Mouse (Mus musculus) embryonic facial prominence, embryonic 14.5 days (tissue): ENCODE measurements around the gene Zfp182. TPM values are rescaled to one million over a fixed set of nuclear protein-coding genes. Genes with fewer than 3 reads are reported as not detected.

Experiments
- ATAC-seq: fragments of 200-750 bp; cut with Nextera tagmentation; 2 replicates; pipeline ENCODE4 v1.8.0; 2017; ENCODE audit warnings: low read depth, moderate number of reproducible peaks, moderate TSS enrichment
- DNase-seq: peaks from one replicate; pipeline ENCODE4 v3.0.0-alpha.2; 2015; ENCODE audit warnings: low spot score
- H3K27ac ChIP-seq: fragments of 300-500 bp; sonication (generic); replicated peaks from 2 replicates; pipeline ENCODE4 v1.5.1; 2014; ENCODE audit warnings: low read depth, mild to moderate bottlenecking, low read length, moderate library complexity
- H3K27me3 ChIP-seq: fragments of 300-500 bp; sonication (generic); replicated peaks from 2 replicates; pipeline ENCODE4 v1.6.1; 2014; ENCODE audit warnings: low read length; ENCODE audit not compliant: control insufficient read depth, insufficient read depth
- H3K36me3 ChIP-seq: fragments of 300-500 bp; sonication (generic); 2 replicates; pipeline ENCODE4 v1.6.1; 2014; ENCODE audit warnings: low read length, mixed read lengths; ENCODE audit not compliant: control insufficient read depth, insufficient read depth
- H3K4me1 ChIP-seq: fragments of 300-500 bp; sonication (generic); 2 replicates; pipeline ENCODE4 v1.6.1; 2014; ENCODE audit warnings: antibody characterized with exemption, low read length; ENCODE audit not compliant: control insufficient read depth, insufficient read depth
- H3K4me2 ChIP-seq: fragments of 300-500 bp; sonication (generic); 2 replicates; pipeline ENCODE4 v1.6.1; 2014; ENCODE audit warnings: low read depth, mild to moderate bottlenecking, low read length, moderate library complexity, mixed read lengths
- H3K4me3 ChIP-seq: fragments of 300-500 bp; sonication (generic); 2 replicates; pipeline ENCODE4 v1.5.1; 2014; ENCODE audit warnings: low read depth, mild to moderate bottlenecking, low read length
- H3K9ac ChIP-seq: fragments of 300-500 bp; sonication (generic); 2 replicates; pipeline ENCODE4 v1.6.1; 2014; ENCODE audit warnings: low read depth, mild to moderate bottlenecking, low read length, moderate library complexity, mixed read lengths
- H3K9me3 ChIP-seq: fragments of 300-500 bp; sonication (generic); 2 replicates; pipeline ENCODE4 v1.6.1; 2016; ENCODE audit warnings: low read length; ENCODE audit not compliant: control insufficient read depth
- WGBS: fragments of 180-500 bp; shearing (Covaris S2); extraction: QIAGEN DNeasy Blood & Tissue Kit; methylation state at CpG from one replicate; pipeline ENCODE4 v1.1.7; 2014; 5-methylcytosine and 5-hydroxymethylcytosine counted together
- polyA plus RNA-seq: library from polyadenylated mRNA; unstranded; fragments of >200 nt; fragmentation: Nextera tagmentation; extraction: Ambion mirVana; gene quantifications from 2 replicates; pipeline ENCODE4 v1.2.1, GENCODE M21; 2014

The Zfp182 gene
- 5.7 TPM in 2 replicates for polyA plus RNA-seq

GRCm38 (mm10) chrX:21061866-21062543 lies at the start of gene Zfp182:
Gene Zfp182, minus strand, starts transcription at chrX:21062316.
- ATAC-seq (peak; percentile 97), DNase-seq (peak; percentile 92)
- WGBS = 19% methylated on average over 25 of the region's 25 CpGs
- Histone ChIP-seq H3K27ac (peak within 1 kb of the TSS; percentile 44), H3K4me2 (peak within 1 kb of the TSS; percentile 53), H3K9ac (peak within 1 kb of the TSS; percentile 69), H3K36me3 (no peaks in the 10 kb centered on the region), H3K4me3 (peak within 1 kb of the TSS; percentile 51), H3K4me1 (no peaks in the 10 kb centered on the region), H3K27me3 (no peaks in the 10 kb centered on the region), H3K9me3 (no peaks in the 10 kb centered on the region)

DNA sequence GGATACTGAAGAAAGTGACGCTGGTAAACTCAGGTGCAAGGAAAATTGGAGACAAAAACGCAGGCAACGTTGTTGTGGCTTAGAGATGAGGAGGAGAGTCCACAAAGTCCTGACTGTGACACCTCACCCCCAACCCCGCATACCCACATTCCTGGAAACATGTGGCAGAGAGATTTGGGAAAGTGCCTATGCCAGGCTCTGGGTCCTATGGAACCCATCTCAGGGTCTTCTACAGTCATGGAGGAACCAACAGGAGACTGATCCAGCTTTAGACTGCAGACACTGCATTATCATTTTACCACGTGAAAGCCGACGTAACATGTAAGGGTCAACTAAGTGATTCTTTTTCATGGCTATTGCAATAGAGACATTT lies 27.7 kb upstream of the Zfp182 start:
- 51% methylated on average over 7 of the region's 7 CpGs for WGBS
- H3K4me3 ChIP-seq = peak overlapping the region; percentile 47
- DNase-seq = no peak
- H3K9me3 ChIP-seq = peaks cover 12% of the 10 kb centered on the region
- no peak for ATAC-seq
- H3K27ac ChIP-seq = peak overlapping the region; percentile 87; the same call in 1 of the 2 replicates
- no peak overlapping the region for H3K9ac ChIP-seq
- no peaks in the 10 kb centered on the region for H3K27me3 ChIP-seq
- H3K4me2 ChIP-seq = peak overlapping the region; percentile 48
- no peaks in the 10 kb centered on the region for H3K36me3 ChIP-seq
- no peaks in the 10 kb centered on the region for H3K4me1 ChIP-seq

GRCm38 (mm10) chrX:21088983-21089866 lies 27.1 kb upstream of the Zfp182 start, which contains the start of gene Zfp300:
Gene Zfp300, minus strand, starts transcription at chrX:21089527.
- peak; percentile 90 for ATAC-seq
- peak within 1 kb of the TSS; percentile 61 for H3K9ac ChIP-seq
- no peaks in the 10 kb centered on the region for H3K4me1 ChIP-seq

GRCm38 (mm10) chrX:21088645-21088982 lies 26.5 kb upstream of the Zfp182 start:
- Histone ChIP-seq H3K27ac (peak overlapping the region; percentile 87), H3K9ac (peak overlapping the region; percentile 61), H3K9me3 (peaks cover 17% of the 10 kb centered on the region), H3K36me3 (peaks cover 3% of the 10 kb centered on the region; the same call in 1 of the 2 replicates), H3K4me3 (peak overlapping the region; percentile 47), H3K4me1 (no peaks in the 10 kb centered on the region), H3K4me2 (peak overlapping the region; percentile 48), H3K27me3 (no peaks in the 10 kb centered on the region)
- 31% methylated on average over 6 of the region's 6 CpGs for WGBS
- DNase-seq (no peak), ATAC-seq (peak; percentile 61; the same call in 1 of the 2 replicates)

More at GRCm38 (mm10) chrX:21088983-21089866, 27.1 kb upstream of the Zfp182 start, which contains the start of gene Zfp300:
- Histone ChIP-seq H3K9me3 (peaks cover 12% of the 10 kb centered on the region), H3K4me3 (peak within 1 kb of the TSS; percentile 47), H3K27ac (peak within 1 kb of the TSS; percentile 87), H3K4me2 (peak within 1 kb of the TSS; percentile 48), H3K36me3 (no peaks in the 10 kb centered on the region), H3K27me3 (no peaks in the 10 kb centered on the region)
- DNase-seq = peak; percentile 89
- 27% methylated on average over 27 of the region's 27 CpGs for WGBS

- Histone ChIP-seq H3K36me3 (no peaks in the 10 kb centered on the region), H3K27ac (no peak within 1 kb of the TSS), H3K4me3 (no peak within 1 kb of the TSS), H3K9ac (no peak within 1 kb of the TSS), H3K9me3 (no peaks in the 10 kb centered on the region), H3K27me3 (no peaks in the 10 kb centered on the region), H3K4me1 (no peaks in the 10 kb centered on the region), H3K4me2 (no peak within 1 kb of the TSS)
- DNase-seq = no peak
- ATAC-seq = no peak
Observed at GRCm38 (mm10) chrX:21068106-21068505, 6.0 kb upstream of the Zfp182 start, which contains the start of gene Spaca5. Gene Spaca5, plus strand, starts transcription at chrX:21068406.

- Histone ChIP-seq H3K4me1 (no peaks in the 10 kb centered on the region), H3K27ac (peak overlapping the region; percentile 15; the same call in 1 of the 2 replicates), H3K27me3 (no peaks in the 10 kb centered on the region), H3K9me3 (no peaks in the 10 kb centered on the region), H3K4me3 (peak overlapping the region; percentile 51), H3K4me2 (peak overlapping the region; percentile 51), H3K9ac (peak overlapping the region; percentile 69; the same call in 1 of the 2 replicates), H3K36me3 (no peaks in the 10 kb centered on the region)
- 79% methylated on average over 3 of the region's 3 CpGs for WGBS
- no peak for ATAC-seq
- DNase-seq = no peak
Observed at GRCm38 (mm10) chrX:21062544-21062890, 401 bp upstream of the Zfp182 start.

- peak overlapping the region; percentile 53 for H3K4me2 ChIP-seq
- H3K27ac ChIP-seq = peak overlapping the region; percentile 44
- peak overlapping the region; percentile 51 for H3K4me3 ChIP-seq
- H3K9me3 ChIP-seq = no peaks in the 10 kb centered on the region
- no peaks in the 10 kb centered on the region for H3K4me1 ChIP-seq
- H3K36me3 ChIP-seq = no peaks in the 10 kb centered on the region
- ATAC-seq = 0 out of 2 replicates have a peak, but pooled peaks have one; percentile 57
- DNase-seq = peak; percentile 0
- WGBS = 24% methylated on average over 9 of the region's 9 CpGs
- H3K9ac ChIP-seq = peak overlapping the region; percentile 69
- H3K27me3 ChIP-seq = no peaks in the 10 kb centered on the region
Observed at GRCm38 (mm10) chrX:21061460-21061859, 656 bp downstream of the Zfp182 start.

DNA sequence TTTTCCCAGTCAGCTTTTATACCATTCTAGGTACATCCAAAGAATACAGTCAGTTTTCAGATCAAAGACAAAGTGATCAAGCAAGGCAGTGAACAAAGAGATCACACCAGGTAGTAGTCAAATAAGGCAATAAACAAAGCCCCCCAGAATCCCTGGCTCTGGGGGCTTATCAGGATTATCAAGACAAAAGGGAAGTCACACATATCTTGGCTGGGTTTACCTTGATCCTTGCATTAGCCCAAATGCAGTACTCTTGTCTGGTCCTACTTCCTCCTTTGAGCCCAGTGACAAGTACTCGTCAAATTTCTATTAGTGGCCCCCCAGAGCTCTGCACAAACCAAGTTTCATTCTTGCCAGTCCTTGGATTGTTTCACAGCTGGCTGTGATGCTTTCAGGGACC lies 81.2 kb downstream of the Zfp182 start:
- ATAC-seq (no peak), DNase-seq (no peak)
- H3K4me1 ChIP-seq = no peaks in the 10 kb centered on the region
- H3K9ac ChIP-seq = no peak overlapping the region
- WGBS = 64% methylated on average over 1 of the region's 1 CpGs
- H3K27me3 ChIP-seq = no peaks in the 10 kb centered on the region
- H3K9me3 ChIP-seq = no peaks in the 10 kb centered on the region
- H3K36me3 ChIP-seq = no peaks in the 10 kb centered on the region
- no peak overlapping the region for H3K4me2 ChIP-seq
- no peak overlapping the region for H3K4me3 ChIP-seq
- H3K27ac ChIP-seq = no peak overlapping the region
